Mouse (Mus musculus) leukemia stem cell, adult 10-12 weeks (primary cell): Measurements from ENCODE around the gene Gca. TPM values are rescaled to one million over a fixed set of nuclear protein-coding genes. Genes with fewer than 3 reads are reported as not detected.

ENCODE experiments used
- polyA plus RNA-seq: library from polyadenylated mRNA; stranded (reverse); fragments of >175 nt; gene quantifications from 2 replicates; pipeline ENCODE4 v1.2.3, GENCODE M21; 2012; ENCODE audit warnings: low replicate concordance

The Gca gene
- polyA plus RNA-seq = 0.33 TPM in 1 of 2 replicates, not detected in the other

GRCm38 (mm10) chr2:62664135-62664670, at the start of gene Gca:
Gene Gca, plus strand, starts transcription at chr2:62664285.

GRCm38 (mm10) chr2:62646014-62646645, 18.0 kb upstream of the Gca start, which contains the start of gene Ifih1:
Gene Ifih1, minus strand, starts transcription at chr2:62646255.

Other genes starting within 250 kb of the Gca start
- gene Gcg, start 180.6 kb upstream of the Gca start, polyA plus RNA-seq = 0.31 TPM in 1 of 2 replicates, not detected in the other
- gene Fap, start 90.2 kb upstream of the Gca start, polyA plus RNA-seq = 0.10 TPM in 1 of 2 replicates, not detected in the other
- 8.6 and 11.5 TPM in 2 replicates for gene Ifih1, start 18.0 kb upstream of the Gca start, polyA plus RNA-seq